Mouse (Mus musculus) forebrain, embryonic 13.5 days (tissue): ENCODE measurements at regions not wholly inside any gene's neighbourhood (a gene's known extent, or its start where the extent isn't known, plus 50 kb on each side); places are given as distances from the start of the nearest gene placed in this dataset.
"Not testable (repeated sequence)": the region's sequence is repeated elsewhere in the genome, so short reads cannot be mapped to it uniquely, and the experiment has no call there.

Experiments used
- ATAC-seq: fragments of 200-750 bp; cut with Nextera tagmentation; 2 replicates; pipeline ENCODE4 v1.8.0; 2017
- H3K27ac ChIP-seq: fragments of 300-500 bp; sonication (generic); 2 replicates; pipeline ENCODE4 v1.5.1; 2015; ENCODE audit warnings: inconsistent platforms, mild to moderate bottlenecking, moderate library complexity
- H3K27me3 ChIP-seq: fragments of 300-500 bp; sonication (generic); 2 replicates; pipeline ENCODE4 v1.6.1; 2015; ENCODE audit warnings: mild to moderate bottlenecking, inconsistent platforms
- H3K36me3 ChIP-seq: fragments of 300-500 bp; sonication (generic); 2 replicates; pipeline ENCODE4 v1.6.1; 2015; ENCODE audit warnings: mild to moderate bottlenecking, inconsistent platforms; ENCODE audit not compliant: poor library complexity, severe bottlenecking
- H3K4me1 ChIP-seq: fragments of 300-500 bp; sonication (generic); 2 replicates; pipeline ENCODE4 v1.6.1; 2015; ENCODE audit warnings: inconsistent platforms
- H3K4me2 ChIP-seq: fragments of 300-500 bp; sonication (generic); 2 replicates; pipeline ENCODE4 v1.6.1; 2015; ENCODE audit warnings: inconsistent platforms, mild to moderate bottlenecking, moderate library complexity
- H3K4me3 ChIP-seq: fragments of 300-500 bp; sonication (generic); 2 replicates; pipeline ENCODE4 v1.5.1; 2015; ENCODE audit warnings: mild to moderate bottlenecking, inconsistent platforms
- H3K9ac ChIP-seq: fragments of 300-500 bp; sonication (generic); 2 replicates; pipeline ENCODE4 v1.6.1; 2015; ENCODE audit warnings: mild to moderate bottlenecking, inconsistent platforms
- H3K9me3 ChIP-seq: fragments of 300-500 bp; sonication (generic); replicated peaks from 2 replicates; pipeline ENCODE4 v1.6.1; 2016; ENCODE audit warnings: inconsistent platforms
- WGBS: fragments of 180-500 bp; shearing (Covaris S2); methylation state at CpG from one replicate; pipeline ENCODE4 v1.1.7; 2015; 5-methylcytosine and 5-hydroxymethylcytosine counted together

- Histone ChIP-seq H3K4me2 (no peak overlapping the region), H3K9me3 (no peaks in the 10 kb centered on the region), H3K27me3 (no peaks in the 10 kb centered on the region), H3K36me3 (no peaks in the 10 kb centered on the region), H3K4me3 (no peak overlapping the region), H3K27ac (no peak overlapping the region), H3K4me1 (no peaks in the 10 kb centered on the region), H3K9ac (no peak overlapping the region)
- ATAC-seq, result 0 out of 2 replicates have a peak, but pooled peaks have one; percentile 50
- 96% methylated on average over 1 of the region's 1 CpGs for WGBS
Measured at GRCm38 (mm10) chr16:79308541-79308940, 217.6 kb upstream of the Tmprss15 start.

GRCm38 (mm10) chr16:79296621-79297020 is 205.7 kb upstream of the Tmprss15 start:
- not testable (repeated sequence) for ATAC-seq, H3K4me1 ChIP-seq, H3K4me2 ChIP-seq, H3K27me3 ChIP-seq, H3K9ac ChIP-seq, H3K4me3 ChIP-seq, H3K9me3 ChIP-seq, H3K36me3 ChIP-seq, H3K27ac ChIP-seq

- no peaks in the 10 kb centered on the region for H3K4me1 ChIP-seq
Measured at GRCm38 (mm10) chr16:79279006-79279405, 188.1 kb upstream of the Tmprss15 start.

GRCm38 (mm10) chr16:79256525-79256924 is 165.6 kb upstream of the Tmprss15 start:
- no peak for ATAC-seq
- Histone ChIP-seq H3K4me3 (no peak overlapping the region), H3K27ac (no peak overlapping the region), H3K4me2 (no peak overlapping the region), H3K27me3 (no peaks in the 10 kb centered on the region), H3K9ac (no peak overlapping the region), H3K4me1 (no peaks in the 10 kb centered on the region), H3K36me3 (no peaks in the 10 kb centered on the region), H3K9me3 (no peaks in the 10 kb centered on the region)
- WGBS, result 91% methylated on average over 1 of the region's 1 CpGs

More at GRCm38 (mm10) chr16:79279006-79279405, 188.1 kb upstream of the Tmprss15 start:
- Histone ChIP-seq H3K4me2 (no peak overlapping the region), H3K9ac (no peak overlapping the region), H3K27me3 (no peaks in the 10 kb centered on the region), H3K4me3 (no peak overlapping the region), H3K27ac (no peak overlapping the region), H3K36me3 (no peaks in the 10 kb centered on the region), H3K9me3 (no peaks in the 10 kb centered on the region)
- ATAC-seq, result no peak
- WGBS, result 92% methylated on average over 2 of the region's 2 CpGs

- H3K9me3 ChIP-seq, result no peaks in the 10 kb centered on the region
- H3K9ac ChIP-seq, result no peak overlapping the region
- H3K27me3 ChIP-seq, result no peaks in the 10 kb centered on the region
- WGBS, result 22% methylated on average over 2 of the region's 2 CpGs
- H3K36me3 ChIP-seq, result no peaks in the 10 kb centered on the region
- no peak for ATAC-seq
- H3K4me2 ChIP-seq, result no peak overlapping the region
- no peaks in the 10 kb centered on the region for H3K4me1 ChIP-seq
- H3K27ac ChIP-seq, result no peak overlapping the region
- no peak overlapping the region for H3K4me3 ChIP-seq
Measured at GRCm38 (mm10) chr16:79256084-79256483, 165.2 kb upstream of the Tmprss15 start.

GRCm38 (mm10) chr16:79240857-79241491 is 150.1 kb upstream of the Tmprss15 start:
- H3K27me3 ChIP-seq, result no peaks in the 10 kb centered on the region
- no peaks in the 10 kb centered on the region for H3K4me1 ChIP-seq
- 56% methylated on average over 3 of the region's 3 CpGs for WGBS
- H3K4me2 ChIP-seq, result no peak overlapping the region
- no peak overlapping the region for H3K9ac ChIP-seq
- 0 out of 2 replicates have a peak, but pooled peaks cover 3% of the 10 kb centered on the region for H3K9me3 ChIP-seq
- no peak overlapping the region for H3K27ac ChIP-seq
- no peaks in the 10 kb centered on the region for H3K36me3 ChIP-seq
- ATAC-seq, result peak; percentile 81
- no peak overlapping the region for H3K4me3 ChIP-seq

- WGBS, result 79% methylated on average over 2 of the region's 2 CpGs
- Histone ChIP-seq H3K4me2 (no peak overlapping the region), H3K27ac (no peak overlapping the region), H3K4me1 (no peaks in the 10 kb centered on the region), H3K4me3 (no peak overlapping the region), H3K9me3 (0 out of 2 replicates have a peak, but pooled peaks cover 3% of the 10 kb centered on the region), H3K9ac (no peak overlapping the region), H3K36me3 (no peaks in the 10 kb centered on the region), H3K27me3 (no peaks in the 10 kb centered on the region)
- no peak for ATAC-seq
Measured at GRCm38 (mm10) chr16:79240191-79240590, 149.3 kb upstream of the Tmprss15 start.

GRCm38 (mm10) chr16:79191196-79191595 is 100.3 kb upstream of the Tmprss15 start:
- H3K9me3 ChIP-seq, result no peaks in the 10 kb centered on the region
- no peak overlapping the region for H3K4me2 ChIP-seq
- ATAC-seq, result no peak
- H3K27ac ChIP-seq, result no peak overlapping the region
- H3K9ac ChIP-seq, result no peak overlapping the region
- H3K4me1 ChIP-seq, result no peaks in the 10 kb centered on the region
- WGBS, result 82% methylated on average over 7 of the region's 7 CpGs
- H3K4me3 ChIP-seq, result no peak overlapping the region
- H3K36me3 ChIP-seq, result no peaks in the 10 kb centered on the region
- no peaks in the 10 kb centered on the region for H3K27me3 ChIP-seq

GRCm38 (mm10) chr16:79186471-79186870 is 95.6 kb upstream of the Tmprss15 start:
- no peaks in the 10 kb centered on the region for H3K9me3 ChIP-seq
- WGBS, result 56% methylated on average over 1 of the region's 1 CpGs
- no peaks in the 10 kb centered on the region for H3K27me3 ChIP-seq
- no peak overlapping the region for H3K9ac ChIP-seq
- ATAC-seq, result no peak
- no peaks in the 10 kb centered on the region for H3K36me3 ChIP-seq
- no peak overlapping the region for H3K4me2 ChIP-seq
- H3K27ac ChIP-seq, result no peak overlapping the region
- no peak overlapping the region for H3K4me3 ChIP-seq
- no peaks in the 10 kb centered on the region for H3K4me1 ChIP-seq

- WGBS, result 78% methylated on average over 2 of the region's 2 CpGs
- Histone ChIP-seq H3K4me2 (no peak overlapping the region), H3K4me3 (no peak overlapping the region), H3K27me3 (no peaks in the 10 kb centered on the region), H3K9me3 (no peaks in the 10 kb centered on the region), H3K36me3 (no peaks in the 10 kb centered on the region), H3K27ac (no peak overlapping the region), H3K9ac (no peak overlapping the region), H3K4me1 (peaks cover 2% of the 10 kb centered on the region; the same call in 1 of the 2 replicates)
- no peak for ATAC-seq
Measured at GRCm38 (mm10) chr16:79182474-79182873, 91.6 kb upstream of the Tmprss15 start.

GRCm38 (mm10) chr16:79177299-79177999 is 86.6 kb upstream of the Tmprss15 start:
- Histone ChIP-seq H3K4me3 (peak overlapping the region; percentile 14), H3K27me3 (no peaks in the 10 kb centered on the region), H3K27ac (peak overlapping the region; percentile 76), H3K4me2 (peak overlapping the region; percentile 55), H3K9ac (no peak overlapping the region; the same call in 1 of the 2 replicates), H3K36me3 (no peaks in the 10 kb centered on the region), H3K9me3 (no peaks in the 10 kb centered on the region), H3K4me1 (peaks cover 11% of the 10 kb centered on the region)
- 12% methylated on average over 15 of the region's 15 CpGs for WGBS
- ATAC-seq, result peak; percentile 90

- no peaks in the 10 kb centered on the region for H3K36me3 ChIP-seq
- H3K27ac ChIP-seq, result peak overlapping the region; percentile 76
- WGBS, result 17% methylated on average over 6 of the region's 6 CpGs
- ATAC-seq, result peak; percentile 75
- no peaks in the 10 kb centered on the region for H3K27me3 ChIP-seq
- no peaks in the 10 kb centered on the region for H3K9me3 ChIP-seq
- H3K4me2 ChIP-seq, result peak overlapping the region; percentile 55
- H3K4me1 ChIP-seq, result peaks cover 11% of the 10 kb centered on the region
- peak overlapping the region; percentile 14; the same call in 1 of the 2 replicates for H3K4me3 ChIP-seq
- H3K9ac ChIP-seq, result no peak overlapping the region; the same call in 1 of the 2 replicates
Measured at GRCm38 (mm10) chr16:79176832-79177243, 85.9 kb upstream of the Tmprss15 start.
